Mouse (Mus musculus) cerebellum, adult 2 months (tissue): Measurements from ENCODE around the gene Hmga1.

Experiments used
- CTCF ChIP-seq: fragments of 200-500 bp; IDR thresholded peaks from 2 replicates; pipeline ENCODE4 v1.5.1; 2011; ENCODE audit warnings: low read depth, mild to moderate bottlenecking, control low read depth, low read length, moderate library complexity, borderline replicate concordance; ENCODE audit not compliant: insufficient read depth
- POLR2A ChIP-seq: fragments of 200-500 bp; IDR thresholded peaks from 2 replicates; pipeline ENCODE4 v1.6.1; 2011; ENCODE audit warnings: low read length, control low read depth, borderline replicate concordance; ENCODE audit not compliant: insufficient read depth

DNA sequence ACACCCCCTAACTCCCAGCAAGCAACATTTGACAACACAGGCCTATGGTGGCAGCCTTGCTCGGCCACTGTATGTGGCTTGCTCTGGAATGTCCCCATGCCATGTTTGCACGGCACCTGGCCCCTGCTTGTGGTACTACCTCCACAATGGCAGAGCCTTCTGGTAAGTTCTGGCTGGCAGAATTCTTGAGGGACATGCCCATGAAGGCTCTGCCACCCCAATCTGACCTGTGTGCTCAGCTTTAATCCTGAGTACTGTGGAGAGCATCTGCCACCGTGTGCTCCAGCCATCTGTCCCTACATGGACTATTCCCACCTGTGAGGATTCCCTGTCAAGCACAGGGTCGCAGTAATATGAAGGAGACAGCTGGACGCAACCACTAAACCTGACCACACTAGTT lies 44.6 kb downstream of the Hmga1 start:
- TF ChIP-seq CTCF (no peak), POLR2A (no peak)
